Mouse (Mus musculus) hindbrain, embryonic 13.5 days (tissue): ENCODE results near the gene Mb. TPM values are rescaled to one million over a fixed set of nuclear protein-coding genes. Genes with fewer than 3 reads are reported as not detected.

Experiments
- polyA plus RNA-seq: library from polyadenylated mRNA; unstranded; fragments of >200 nt; fragmentation: Nextera tagmentation; extraction: Ambion mirVana; gene quantifications from 2 replicates; pipeline ENCODE4 v1.2.1, GENCODE M21; 2015

The Mb gene
- polyA plus RNA-seq, 1 experiment from 2014 or later, result 0.44 TPM

Other genes starting within 250 kb of the Mb start
- 40.7 and 41.9 TPM in 2 replicates for gene Zfp251, start 179.2 kb downstream of the Mb start, polyA plus RNA-seq
- gene Zfp7, start 171.4 kb downstream of the Mb start, polyA plus RNA-seq, result 10.3 and 11.8 TPM in 2 replicates
- 0.77 and 1.1 TPM in 2 replicates for gene Gm49527, start 171.3 kb downstream of the Mb start, polyA plus RNA-seq
- 21.6 and 25.2 TPM in 2 replicates for gene Zfp647, start 125.2 kb downstream of the Mb start, polyA plus RNA-seq
- 53.2 and 57.8 TPM in 2 replicates for gene 1110038F14Rik, start 102.2 kb downstream of the Mb start, polyA plus RNA-seq
- gene Apol6, start 5.9 kb downstream of the Mb start, polyA plus RNA-seq, result not detected in 2 replicates